Mouse (Mus musculus): ENCODE data around the gene Vmn1r33.
"Not testable (repeated sequence)": the region's sequence is repeated elsewhere in the genome, so short reads cannot be mapped to it uniquely, and the experiment has no call there.

The Vmn1r33 gene

GRCm38 (mm10) chr6:66618182-66618581 lies at the start of gene Vmn1r33:
Gene Vmn1r33, minus strand, starts transcription at chr6:66618282.
- not testable (repeated sequence) for DNase-seq

GRCm38 (mm10) chr6:66643779-66644178 lies 25.7 kb upstream of the Vmn1r33 start, which contains the start of gene Vmn1r34:
Gene Vmn1r34, minus strand, starts transcription at chr6:66643879.
- DNase-seq, result no peak

- no peak for DNase-seq
Measured at GRCm38 (mm10) chr6:66595804-66596203, 22.3 kb downstream of the Vmn1r33 start.
